Mouse (Mus musculus) limb, embryonic 13.5 days (tissue): ENCODE results near the gene As3mt. TPM values are rescaled to one million over a fixed set of nuclear protein-coding genes. Genes with fewer than 3 reads are reported as not detected.
A peak's percentile ranks its signal among the peaks of the same experiment; 100 is the strongest.

Experiments used
- ATAC-seq: fragments of 200-750 bp; cut with Nextera tagmentation; 2 replicates; pipeline ENCODE4 v1.8.0; 2017; ENCODE audit warnings: low read depth, moderate number of reproducible peaks, moderate TSS enrichment; ENCODE audit not compliant: low FRiP score
- H3K27ac ChIP-seq: fragments of 300-500 bp; sonication (generic); 2 replicates; pipeline ENCODE4 v1.5.1; 2015; ENCODE audit warnings: inconsistent platforms, mild to moderate bottlenecking, moderate library complexity
- H3K27me3 ChIP-seq: fragments of 300-500 bp; sonication (generic); 2 replicates; pipeline ENCODE4 v1.6.1; 2015; ENCODE audit warnings: mild to moderate bottlenecking, inconsistent platforms
- H3K36me3 ChIP-seq: fragments of 300-500 bp; sonication (generic); 2 replicates; pipeline ENCODE4 v1.6.1; 2015; ENCODE audit warnings: inconsistent platforms, mild to moderate bottlenecking, moderate library complexity
- H3K4me1 ChIP-seq: fragments of 300-500 bp; sonication (generic); 2 replicates; pipeline ENCODE4 v1.6.1; 2015; ENCODE audit warnings: inconsistent platforms
- H3K4me2 ChIP-seq: fragments of 300-500 bp; sonication (generic); replicated peaks from 2 replicates; pipeline ENCODE4 v1.6.1; 2015; ENCODE audit warnings: inconsistent platforms, mild to moderate bottlenecking, moderate library complexity
- H3K4me3 ChIP-seq: fragments of 300-500 bp; sonication (generic); 2 replicates; pipeline ENCODE4 v1.5.1; 2015; ENCODE audit warnings: moderate library complexity, mild to moderate bottlenecking, inconsistent platforms
- H3K9ac ChIP-seq: fragments of 300-500 bp; sonication (generic); 2 replicates; pipeline ENCODE4 v1.6.1; 2015; ENCODE audit warnings: mild to moderate bottlenecking, inconsistent platforms
- H3K9me3 ChIP-seq: fragments of 300-500 bp; sonication (generic); 2 replicates; pipeline ENCODE4 v1.6.1; 2016; ENCODE audit warnings: inconsistent platforms
- WGBS: fragments of 180-500 bp; shearing (Covaris S2); methylation state at CpG from one replicate; pipeline ENCODE4 v1.1.7; 2015; 5-methylcytosine and 5-hydroxymethylcytosine counted together
- polyA plus RNA-seq: library from polyadenylated mRNA; unstranded; fragments of >200 nt; fragmentation: Nextera tagmentation; extraction: Ambion mirVana; gene quantifications from 2 replicates; pipeline ENCODE4 v1.2.1, GENCODE M21; 2015

The As3mt gene
- polyA plus RNA-seq, 1 experiment from 2014 or later: 38.5 TPM

DNA sequence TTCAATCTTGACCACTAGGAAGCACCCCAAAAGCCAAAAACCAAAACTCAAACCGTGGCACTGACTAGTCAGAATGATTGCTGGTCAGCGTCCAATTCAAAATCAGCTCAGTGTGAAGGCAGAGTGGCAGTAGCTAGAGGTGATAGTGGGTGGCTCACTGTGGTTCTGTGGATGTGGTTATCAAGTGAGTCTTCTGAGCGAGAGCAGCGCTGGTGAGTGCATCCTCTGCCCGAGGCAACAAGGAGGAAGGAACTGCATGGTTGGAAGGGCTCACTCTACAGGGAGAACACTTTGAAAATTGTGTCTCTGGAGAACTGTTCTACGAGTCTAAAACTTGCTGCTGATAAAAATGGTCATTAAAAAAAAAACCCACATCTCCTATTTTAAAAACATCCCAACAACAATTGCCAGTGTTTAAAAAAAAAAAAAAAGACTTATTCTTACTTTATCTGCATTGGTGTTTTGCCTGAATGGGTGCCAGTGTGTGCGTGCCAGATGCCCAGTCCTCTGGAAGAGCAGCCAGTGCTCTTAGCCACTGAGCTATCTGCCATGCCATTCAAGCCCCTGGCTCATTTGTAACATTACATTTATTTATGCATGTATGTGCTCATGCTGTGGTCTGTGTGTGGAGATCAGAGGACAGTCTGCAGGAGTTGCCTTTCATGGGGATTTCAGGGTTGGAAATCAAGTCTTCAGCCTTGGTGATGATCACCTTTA is 1.3 kb upstream of the As3mt start:
- H3K27me3 ChIP-seq: no peaks in the 10 kb centered on the region
- 66% methylated on average over 7 of the region's 7 CpGs for WGBS
- H3K4me3 ChIP-seq: no peak overlapping the region

DNA sequence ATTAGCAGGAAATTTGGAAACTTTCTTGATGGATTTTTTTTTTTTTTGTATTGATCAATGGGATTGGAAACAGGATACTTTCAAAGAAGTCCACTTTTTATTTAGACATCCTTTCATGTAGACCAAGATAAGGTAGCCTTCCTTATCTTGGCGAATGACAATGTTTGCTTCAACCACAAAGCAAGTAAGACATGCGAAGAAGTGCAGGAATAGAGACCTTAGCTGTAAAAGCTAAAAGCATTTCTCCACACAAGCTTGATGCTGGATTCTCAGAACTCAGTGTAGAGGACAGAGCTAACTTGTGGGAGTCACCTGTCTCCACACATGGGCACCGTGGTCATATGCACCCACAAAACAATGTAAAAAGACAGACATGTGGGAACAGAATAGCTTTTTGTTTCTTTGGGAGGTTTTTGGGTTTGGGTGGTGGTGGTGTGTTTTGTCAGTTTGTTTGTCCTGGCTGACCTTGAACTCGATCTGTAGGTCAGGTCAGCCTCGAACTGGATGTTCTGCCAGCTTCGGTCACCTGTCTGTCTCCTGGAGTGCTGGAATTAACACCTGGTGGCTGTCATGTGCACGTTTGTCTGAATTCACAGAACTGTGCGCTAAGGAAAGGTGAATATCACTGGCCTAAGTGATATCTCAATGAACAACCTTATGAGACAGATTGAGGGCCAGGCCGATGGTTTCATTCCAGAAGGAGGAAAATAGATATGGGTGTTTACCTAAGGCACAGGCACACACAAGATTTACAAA is 540 bp upstream of the As3mt start:
- Histone ChIP-seq H3K4me2 (peak overlapping the region; percentile 61), H3K27me3 (no peaks in the 10 kb centered on the region), H3K9me3 (no peaks in the 10 kb centered on the region), H3K4me3 (peak overlapping the region; percentile 54), H3K27ac (no peak overlapping the region), H3K4me1 (peaks cover 11% of the 10 kb centered on the region), H3K9ac (no peak overlapping the region), H3K36me3 (peaks cover 14% of the 10 kb centered on the region; the same call in 1 of the 2 replicates)
- ATAC-seq: no peak
- whole genome bisulfite sequencing: 74% methylated on average over 9 of the region's 9 CpGs

More for the DNA sequence above, 1.3 kb upstream of the As3mt start:
- Histone ChIP-seq H3K9me3 (no peaks in the 10 kb centered on the region), H3K4me2 (no peak overlapping the region), H3K9ac (no peak overlapping the region), H3K4me1 (peaks cover 11% of the 10 kb centered on the region), H3K27ac (no peak overlapping the region), H3K36me3 (peaks cover 21% of the 10 kb centered on the region)
- no peak for ATAC-seq

DNA sequence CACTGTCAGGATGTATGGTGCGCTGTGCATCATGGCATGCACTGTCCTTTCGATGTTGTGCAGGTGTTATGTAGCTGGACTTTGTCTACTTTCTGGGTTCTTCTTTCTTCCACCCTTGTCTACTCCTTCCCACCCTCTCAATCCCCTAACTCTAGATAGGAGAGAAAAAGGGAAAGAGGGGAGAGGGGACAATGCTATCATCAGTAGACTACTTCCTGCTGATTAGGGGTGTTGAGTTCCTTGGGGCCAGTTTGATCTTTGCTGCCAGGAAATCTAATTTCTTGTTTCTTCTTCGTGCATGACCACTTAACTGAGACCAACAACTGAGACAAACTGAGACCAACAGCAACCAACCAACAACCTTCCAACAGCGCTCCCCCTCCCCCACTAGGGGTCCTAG is 3.4 kb downstream of the As3mt start:
- Histone ChIP-seq H3K9me3 (no peaks in the 10 kb centered on the region), H3K9ac (no peak overlapping the region), H3K4me1 (peaks cover 11% of the 10 kb centered on the region), H3K4me2 (no peak overlapping the region), H3K36me3 (peaks cover 16% of the 10 kb centered on the region), H3K4me3 (no peak overlapping the region), H3K27me3 (no peaks in the 10 kb centered on the region), H3K27ac (no peak overlapping the region)
- no peak for ATAC-seq
- 92% methylated on average over 4 of the region's 4 CpGs for WGBS

DNA sequence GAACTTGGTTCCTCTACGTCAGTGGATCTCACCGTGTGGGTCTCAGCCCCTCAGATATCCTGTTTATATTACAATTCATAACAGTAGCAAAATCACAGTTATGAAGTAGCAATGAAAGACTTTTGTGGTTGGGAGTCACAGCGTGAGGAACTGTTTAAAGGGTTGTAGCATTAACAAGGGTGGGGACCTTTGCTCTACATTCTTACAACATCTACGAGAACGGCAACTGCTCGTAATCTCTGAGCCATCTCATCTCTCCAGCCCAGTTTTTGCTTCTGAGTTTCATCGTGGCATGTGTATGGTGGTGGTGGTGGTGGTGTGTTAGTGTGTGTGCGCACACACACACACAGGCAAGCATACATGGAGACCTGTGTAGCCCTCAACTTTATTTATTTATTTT is 7.0 kb downstream of the As3mt start:
- WGBS: 91% methylated on average over 8 of the region's 8 CpGs
- Histone ChIP-seq H3K4me2 (no peak overlapping the region), H3K4me1 (no peaks in the 10 kb centered on the region), H3K9ac (no peak overlapping the region), H3K27me3 (no peaks in the 10 kb centered on the region), H3K36me3 (peaks cover 36% of the 10 kb centered on the region), H3K27ac (no peak overlapping the region), H3K4me3 (no peak overlapping the region), H3K9me3 (peaks cover 7% of the 10 kb centered on the region; the same call in 1 of the 2 replicates)
- ATAC-seq: no peak

DNA sequence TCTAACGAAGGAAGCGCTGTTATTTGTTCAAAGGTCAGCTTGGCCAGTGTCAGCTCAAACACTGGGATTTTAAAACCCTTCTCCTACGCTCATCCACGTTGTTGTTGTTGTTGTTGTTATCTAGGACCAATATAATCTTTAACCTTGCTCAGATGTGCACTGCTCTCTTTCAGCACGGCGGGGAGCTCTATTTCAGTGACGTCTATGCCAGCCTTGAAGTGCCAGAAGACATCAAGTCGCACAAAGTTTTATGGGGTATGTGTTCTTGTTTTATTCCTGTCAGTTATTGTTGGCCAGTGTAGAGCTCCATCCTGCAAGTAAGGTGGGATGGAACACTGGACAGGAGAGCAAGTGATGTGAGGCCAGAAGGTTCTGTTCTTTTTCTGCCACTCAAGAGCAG is 7.8 kb downstream of the As3mt start:
- 87% methylated on average over 8 of the region's 8 CpGs for WGBS
- H3K4me3 ChIP-seq: no peak overlapping the region
- peaks cover 7% of the 10 kb centered on the region; the same call in 1 of the 2 replicates for H3K9me3 ChIP-seq
- H3K27ac ChIP-seq: no peak overlapping the region
- H3K4me2 ChIP-seq: no peak overlapping the region
- no peak for ATAC-seq
- no peaks in the 10 kb centered on the region for H3K4me1 ChIP-seq
- peaks cover 41% of the 10 kb centered on the region for H3K36me3 ChIP-seq
- H3K27me3 ChIP-seq: no peaks in the 10 kb centered on the region
- no peak overlapping the region for H3K9ac ChIP-seq

DNA sequence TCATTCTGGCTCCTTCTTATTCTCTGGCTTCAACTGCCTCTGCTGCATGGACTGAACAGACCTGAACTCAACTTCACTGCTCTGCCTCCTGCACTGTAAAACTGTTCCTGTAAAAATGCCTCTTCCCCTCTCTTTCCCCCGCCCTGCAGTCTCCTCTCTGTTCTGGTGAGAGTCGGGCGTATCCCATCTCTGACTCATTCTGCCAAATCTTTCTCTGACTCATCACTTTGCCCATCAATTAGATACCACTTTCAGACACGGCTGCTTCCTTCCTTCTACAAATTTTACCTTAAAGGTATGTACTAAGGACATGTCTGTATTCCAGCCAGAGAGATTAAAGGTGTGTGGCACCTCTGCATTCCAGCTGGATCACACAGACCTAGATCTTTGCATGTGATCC is 10.9 kb downstream of the As3mt start:
- ATAC-seq: no peak
- Histone ChIP-seq H3K4me1 (no peaks in the 10 kb centered on the region), H3K9ac (no peak overlapping the region), H3K9me3 (peaks cover 7% of the 10 kb centered on the region; the same call in 1 of the 2 replicates), H3K4me3 (no peak overlapping the region), H3K27ac (no peak overlapping the region), H3K36me3 (peaks cover 51% of the 10 kb centered on the region), H3K27me3 (no peaks in the 10 kb centered on the region), H3K4me2 (no peak overlapping the region)
- WGBS: 84% methylated on average over 4 of the region's 4 CpGs

DNA sequence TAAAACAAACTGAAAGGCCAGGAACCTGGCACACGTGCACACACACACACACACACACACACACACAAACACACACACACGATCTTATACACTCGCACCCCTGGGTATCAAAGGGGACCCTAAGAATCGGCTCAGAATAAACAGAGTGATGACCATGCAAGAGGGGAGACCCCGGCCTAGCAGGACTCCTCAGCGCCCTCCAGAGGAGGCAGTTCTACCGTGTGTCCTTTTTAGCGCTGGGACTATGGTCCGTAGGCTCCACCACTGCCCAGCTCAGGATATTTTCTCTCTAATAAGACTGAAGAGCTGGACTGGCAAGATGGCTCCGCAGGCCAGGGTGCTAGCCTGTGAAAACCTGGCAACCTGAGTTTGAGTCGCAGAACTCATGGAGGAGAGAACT is 17.2 kb downstream of the As3mt start:
- Histone ChIP-seq H3K36me3 (peaks cover 50% of the 10 kb centered on the region), H3K4me3 (no peak overlapping the region), H3K27me3 (no peaks in the 10 kb centered on the region), H3K4me1 (no peaks in the 10 kb centered on the region), H3K9me3 (no peaks in the 10 kb centered on the region), H3K9ac (no peak overlapping the region), H3K27ac (no peak overlapping the region), H3K4me2 (no peak overlapping the region)
- 67% methylated on average over 11 of the region's 11 CpGs for WGBS
- ATAC-seq: no peak

DNA sequence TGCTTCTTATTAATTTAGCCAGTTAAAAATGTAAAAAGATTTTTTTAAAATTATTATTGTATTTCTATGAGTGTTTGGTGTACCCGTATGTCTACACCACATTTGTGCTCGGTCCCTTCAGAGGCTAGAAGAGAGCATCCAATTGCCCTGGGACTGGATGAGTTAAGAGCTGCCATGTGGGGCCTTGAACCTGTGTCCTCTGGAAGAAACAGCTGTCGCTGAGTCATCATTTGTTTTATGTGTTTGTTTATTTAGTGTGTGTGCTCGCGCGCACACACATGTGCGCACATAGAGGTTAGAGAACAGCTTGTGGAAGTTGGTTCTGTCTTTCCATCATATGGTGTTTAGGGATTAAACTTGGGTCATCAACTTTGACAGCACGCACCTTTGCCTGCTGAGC is 18.9 kb downstream of the As3mt start:
- WGBS: 96% methylated on average over 8 of the region's 8 CpGs
- Histone ChIP-seq H3K27ac (no peak overlapping the region), H3K9ac (no peak overlapping the region), H3K36me3 (peaks cover 36% of the 10 kb centered on the region), H3K4me1 (no peaks in the 10 kb centered on the region), H3K27me3 (no peaks in the 10 kb centered on the region), H3K9me3 (no peaks in the 10 kb centered on the region), H3K4me2 (no peak overlapping the region), H3K4me3 (no peak overlapping the region)
- no peak for ATAC-seq

DNA sequence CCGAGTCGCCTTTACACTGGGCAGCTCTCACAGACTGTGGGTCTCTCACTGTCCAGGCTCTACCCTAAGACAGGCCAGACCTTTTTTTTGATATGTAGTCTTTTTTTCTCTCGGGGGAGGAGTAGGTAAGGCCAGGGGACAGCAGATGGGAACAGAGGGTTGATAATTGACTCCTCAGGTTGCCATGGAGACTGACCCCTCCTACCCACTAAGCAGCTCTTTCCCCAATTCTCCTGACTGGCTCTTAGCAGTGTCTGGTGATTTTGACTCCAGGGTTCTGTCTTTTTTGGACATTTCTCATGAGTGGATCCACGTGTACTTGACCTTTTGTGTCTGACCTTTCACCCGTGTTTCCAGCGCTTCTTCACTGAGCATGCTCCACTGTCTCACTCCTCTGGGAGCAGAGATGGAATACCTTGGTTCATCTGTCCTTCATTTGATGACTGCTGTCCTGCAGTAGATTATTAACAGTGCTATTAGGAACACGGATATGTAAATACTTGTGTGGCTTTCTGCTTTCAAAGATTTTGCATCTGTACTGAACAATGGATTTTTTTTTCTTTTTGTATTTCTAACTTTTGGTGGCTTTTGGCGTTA is 20.0 kb downstream of the As3mt start:
- no peaks in the 10 kb centered on the region for H3K27me3 ChIP-seq
- no peak overlapping the region for H3K27ac ChIP-seq
- WGBS: 61% methylated on average over 8 of the region's 8 CpGs
- no peak for ATAC-seq
- H3K4me1 ChIP-seq: no peaks in the 10 kb centered on the region
- no peaks in the 10 kb centered on the region for H3K9me3 ChIP-seq
- H3K9ac ChIP-seq: no peak overlapping the region
- H3K4me3 ChIP-seq: no peak overlapping the region
- H3K36me3 ChIP-seq: peaks cover 29% of the 10 kb centered on the region
- no peak overlapping the region for H3K4me2 ChIP-seq

DNA sequence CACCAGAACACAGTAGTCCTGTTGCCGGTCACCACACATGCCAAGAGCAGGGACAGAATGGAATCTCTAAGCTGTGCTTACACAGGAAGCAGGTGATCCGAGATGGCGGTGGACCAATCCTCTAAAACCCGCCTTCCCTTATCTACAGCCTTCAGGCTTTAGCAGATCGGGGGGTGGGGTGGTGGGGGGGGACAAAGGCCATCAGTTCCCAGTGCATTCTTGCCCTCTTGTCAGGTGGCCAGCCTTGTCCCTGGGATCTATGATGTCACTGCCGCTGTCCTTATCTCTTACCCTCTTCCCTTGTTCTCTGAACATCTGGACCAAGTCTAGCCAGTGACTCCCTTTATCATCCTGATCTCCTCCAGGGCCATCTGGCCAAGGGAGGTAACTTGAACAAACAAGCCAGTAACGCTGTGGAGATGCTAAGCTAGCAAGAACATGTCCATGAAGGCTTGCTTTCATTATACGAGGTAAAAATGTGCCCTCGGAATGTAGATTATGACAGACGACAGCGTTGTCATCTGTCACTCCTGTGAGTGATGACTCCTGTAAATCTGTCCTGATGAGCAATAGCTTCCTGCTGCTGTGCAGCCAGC is 20.8 kb downstream of the As3mt start:
- H3K4me3 ChIP-seq: no peak overlapping the region
- H3K27ac ChIP-seq: no peak overlapping the region
- no peaks in the 10 kb centered on the region for H3K4me1 ChIP-seq
- no peaks in the 10 kb centered on the region for H3K9me3 ChIP-seq
- WGBS: 59% methylated on average over 11 of the region's 11 CpGs
- no peaks in the 10 kb centered on the region for H3K27me3 ChIP-seq
- H3K9ac ChIP-seq: no peak overlapping the region
- H3K36me3 ChIP-seq: peaks cover 29% of the 10 kb centered on the region
- H3K4me2 ChIP-seq: no peak overlapping the region
- ATAC-seq: no peak

DNA sequence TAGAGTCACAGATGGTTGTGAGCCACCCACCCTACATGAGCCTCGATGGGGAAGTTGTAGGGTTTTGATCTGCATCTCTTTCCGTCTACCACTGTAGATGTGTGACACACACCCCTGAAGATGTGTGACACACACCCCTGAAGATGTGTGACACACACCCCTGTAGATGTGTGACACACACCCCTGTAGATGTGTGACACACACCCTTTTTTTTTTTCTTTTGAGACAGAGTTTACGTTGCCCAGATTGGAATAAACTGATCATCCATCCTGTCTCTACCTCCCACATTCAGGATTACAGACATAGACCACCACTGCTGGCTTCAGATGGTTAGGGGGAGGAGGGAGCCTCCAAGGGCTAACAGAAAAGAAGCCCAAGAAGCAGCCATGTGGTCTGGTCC is 21.7 kb downstream of the As3mt start:
- Histone ChIP-seq H3K9me3 (no peaks in the 10 kb centered on the region), H3K27me3 (no peaks in the 10 kb centered on the region), H3K4me2 (no peak overlapping the region), H3K27ac (no peak overlapping the region), H3K9ac (no peak overlapping the region), H3K4me3 (no peak overlapping the region), H3K36me3 (peaks cover 33% of the 10 kb centered on the region), H3K4me1 (no peaks in the 10 kb centered on the region)
- 80% methylated on average over 3 of the region's 3 CpGs for WGBS
- ATAC-seq: no peak

DNA sequence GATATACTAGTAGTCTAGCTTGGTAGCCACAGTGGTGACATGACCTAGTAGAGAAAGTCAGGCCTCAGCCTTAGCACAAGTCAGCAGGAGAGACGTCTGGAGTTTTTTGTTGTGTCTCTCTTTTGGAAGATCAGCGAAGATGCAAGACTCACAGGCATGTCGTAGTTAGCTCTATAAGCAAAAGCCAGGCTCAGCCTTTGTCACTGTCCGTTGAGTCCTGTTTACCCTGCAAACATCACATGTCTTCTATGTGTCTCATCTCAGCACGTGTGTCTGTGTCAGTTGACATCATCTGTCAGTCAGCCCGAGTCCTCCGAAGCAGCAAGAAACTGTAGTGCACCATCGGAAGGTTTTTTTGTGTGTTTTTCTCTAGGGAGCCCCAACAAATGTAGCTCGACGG is 24.1 kb downstream of the As3mt start:
- WGBS: 92% methylated on average over 10 of the region's 10 CpGs
- H3K4me3 ChIP-seq: no peak overlapping the region
- no peak for ATAC-seq

More for the DNA sequence above, 24.1 kb downstream of the As3mt start:
- no peak overlapping the region for H3K27ac ChIP-seq
- no peaks in the 10 kb centered on the region for H3K9me3 ChIP-seq
- no peaks in the 10 kb centered on the region for H3K4me1 ChIP-seq
- no peaks in the 10 kb centered on the region for H3K27me3 ChIP-seq
- H3K9ac ChIP-seq: no peak overlapping the region
- no peak overlapping the region for H3K4me2 ChIP-seq
- peaks cover 15% of the 10 kb centered on the region for H3K36me3 ChIP-seq
